Mouse (Mus musculus) olfactory bulb, adult 2 months (tissue): ENCODE data around the gene Kpna7. TPM values are rescaled to one million over a fixed set of nuclear protein-coding genes. Genes with fewer than 3 reads are reported as not detected.

ENCODE experiments used
- H3K27ac ChIP-seq: fragments of 200-500 bp; 2 replicates; pipeline ENCODE4 v1.5.1; 2012; ENCODE audit warnings: low read depth, low read length; ENCODE audit not compliant: insufficient read depth
- H3K4me1 ChIP-seq: fragments of 200-500 bp; 2 replicates; pipeline ENCODE4 v1.6.1; 2012; ENCODE audit warnings: low read length; ENCODE audit not compliant: control insufficient read depth, insufficient read depth
- H3K4me3 ChIP-seq: fragments of 200-500 bp; 2 replicates; pipeline ENCODE4 v1.5.1; 2012; ENCODE audit warnings: mild to moderate bottlenecking, low read depth, low read length, moderate library complexity; ENCODE audit not compliant: insufficient read depth
- CTCF ChIP-seq: fragments of 200-500 bp; IDR thresholded peaks from 2 replicates; pipeline ENCODE4 v1.5.1; 2012; ENCODE audit warnings: low read depth, mild to moderate bottlenecking, low read length, moderate library complexity; ENCODE audit not compliant: insufficient read depth
- POLR2A ChIP-seq: fragments of 200-500 bp; IDR thresholded peaks from 2 replicates; pipeline ENCODE4 v1.6.1; 2012; ENCODE audit warnings: mild to moderate bottlenecking, low read depth, low read length, moderate library complexity; ENCODE audit not compliant: insufficient read depth
- WGBS: fragments of 180-500 bp; shearing (Covaris S2); methylation state at CpG from one replicate; pipeline ENCODE4 v1.1.7; 2018; 5-methylcytosine and 5-hydroxymethylcytosine counted together
- polyA plus RNA-seq: library from polyadenylated mRNA; stranded (reverse); fragments of >200 nt; gene quantifications from 2 replicates; pipeline ENCODE4 v1.2.4, GENCODE M21; 2012; ENCODE audit warnings: low replicate concordance; ENCODE audit not compliant: missing spikeins, insufficient read depth, insufficient read length

The Kpna7 gene
- polyA plus RNA-seq, 1 experiment = not detected

GRCm38 (mm10) chr5:144963401-144963800, 120.4 kb downstream of the Kpna7 start:
- no peak overlapping the region for H3K27ac ChIP-seq
- peaks cover 23% of the 10 kb centered on the region for H3K4me1 ChIP-seq
- TF ChIP-seq CTCF (no peak), POLR2A (no peak)
- H3K4me3 ChIP-seq = no peak overlapping the region
- WGBS = 36% methylated on average over 3 of the region's 3 CpGs

DNA sequence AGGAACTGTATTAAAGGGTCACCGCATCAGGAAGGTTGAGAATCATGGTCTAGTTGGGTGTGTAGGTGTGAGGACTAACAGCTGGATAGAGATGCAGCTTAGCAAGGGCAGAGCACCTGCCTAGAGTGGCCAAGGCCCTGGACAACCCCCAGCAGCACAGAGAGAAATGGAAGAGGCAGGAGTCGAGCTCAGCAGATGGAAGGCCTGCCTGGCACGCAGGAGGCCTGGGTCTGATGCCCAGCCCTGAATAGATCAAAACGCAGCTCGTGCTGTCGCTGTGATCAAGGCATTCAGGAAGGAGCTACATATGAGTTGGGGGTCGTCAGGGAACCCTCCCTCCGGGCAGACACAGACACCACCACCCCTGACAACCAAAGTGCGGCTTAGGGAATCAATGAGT, 125.6 kb downstream of the Kpna7 start:
- 89% methylated on average over 9 of the region's 9 CpGs for WGBS
- Histone ChIP-seq H3K4me3 (no peak overlapping the region), H3K4me1 (peaks cover 13% of the 10 kb centered on the region), H3K27ac (no peak overlapping the region)
- TF ChIP-seq CTCF (no peak), POLR2A (no peak)

DNA sequence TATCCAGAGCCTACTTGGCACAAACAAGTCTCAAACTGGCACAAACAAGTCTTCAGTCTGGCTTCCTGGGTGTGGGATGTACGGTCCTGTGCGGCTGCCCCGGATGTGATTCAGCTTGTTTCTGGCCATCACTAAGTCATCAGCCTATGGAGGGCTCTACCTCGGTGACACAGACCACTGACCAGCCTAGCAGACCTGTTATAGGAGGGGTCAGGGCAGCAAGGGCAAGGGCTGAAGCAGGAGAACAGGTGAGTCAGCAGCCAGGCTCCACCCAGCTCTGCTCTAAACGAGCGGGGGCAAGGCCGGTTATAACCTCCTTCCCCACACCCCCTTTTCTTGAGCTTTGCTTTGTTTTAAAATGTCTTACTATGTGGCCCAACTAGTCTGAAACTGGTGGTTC, 129.4 kb downstream of the Kpna7 start:
- 79% methylated on average over 7 of the region's 7 CpGs for WGBS
- H3K4me1 ChIP-seq = peaks cover 15% of the 10 kb centered on the region
- no peak overlapping the region for H3K27ac ChIP-seq
- TF ChIP-seq POLR2A (no peak), CTCF (no peak)
- H3K4me3 ChIP-seq = no peak overlapping the region

GRCm38 (mm10) chr5:144952592-144952991, 131.2 kb downstream of the Kpna7 start:
- WGBS = 72% methylated on average over 2 of the region's 2 CpGs
- Histone ChIP-seq H3K4me3 (no peak overlapping the region), H3K27ac (no peak overlapping the region), H3K4me1 (peaks cover 17% of the 10 kb centered on the region)
- no peak for TF ChIP-seq POLR2A
- TF ChIP-seq CTCF = no peak

DNA sequence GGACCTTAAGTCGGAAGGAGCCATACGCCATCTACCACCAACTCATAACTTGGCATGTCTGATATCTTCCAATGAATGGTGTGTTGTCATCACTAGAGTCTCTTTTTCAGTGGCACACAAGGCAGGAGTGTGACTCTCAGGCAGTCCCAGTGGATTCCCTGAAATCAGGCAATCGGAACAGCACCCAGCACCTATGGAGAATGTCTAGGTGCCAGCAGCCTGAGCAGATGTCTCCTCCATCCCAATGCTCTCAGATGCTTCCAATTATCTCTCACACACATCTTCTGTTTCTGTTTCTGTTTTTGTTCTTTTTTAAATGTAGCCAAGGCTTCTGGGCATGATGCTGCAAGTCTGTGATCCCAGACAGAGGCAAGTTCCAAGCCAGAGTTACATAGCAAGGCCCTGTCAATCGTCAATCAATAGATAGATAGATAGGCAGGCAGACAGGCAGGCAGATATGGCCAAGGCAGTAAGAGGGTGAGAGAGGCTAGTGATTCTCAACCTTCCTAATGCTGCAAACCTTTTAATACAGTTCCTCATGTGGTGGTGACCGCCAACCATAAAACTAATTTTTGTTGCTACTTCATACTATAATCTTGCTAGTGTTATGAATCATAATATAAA, 133.3 kb downstream of the Kpna7 start:
- 98% methylated on average over 5 of the region's 5 CpGs for WGBS
- TF ChIP-seq POLR2A = no peak
- TF ChIP-seq CTCF = no peak
- Histone ChIP-seq H3K27ac (no peak overlapping the region), H3K4me1 (peaks cover 25% of the 10 kb centered on the region), H3K4me3 (no peak overlapping the region)

DNA sequence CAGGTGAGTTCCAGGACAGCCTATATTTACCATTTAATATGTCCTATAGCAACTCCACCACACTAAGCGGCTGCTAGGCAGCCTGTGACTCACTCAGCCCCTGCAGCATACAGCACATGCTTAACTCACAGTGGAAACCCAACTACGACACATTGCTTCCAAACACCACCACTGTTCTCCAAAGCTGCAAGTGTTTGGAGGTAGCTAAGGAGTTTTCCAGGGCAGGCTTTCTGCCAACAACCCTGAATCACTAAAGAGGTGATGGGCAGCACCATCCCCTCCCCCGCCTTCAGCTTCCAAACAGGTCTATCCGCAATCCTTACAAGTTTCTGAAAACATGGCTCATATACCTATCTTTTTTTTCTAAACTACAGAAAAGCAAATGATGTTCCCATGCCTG, 134.0 kb downstream of the Kpna7 start:
- WGBS = 83% methylated on average over 4 of the region's 4 CpGs
- Histone ChIP-seq H3K4me1 (peaks cover 27% of the 10 kb centered on the region), H3K27ac (no peak overlapping the region), H3K4me3 (no peak overlapping the region)
- TF ChIP-seq CTCF (no peak), POLR2A (no peak)

DNA sequence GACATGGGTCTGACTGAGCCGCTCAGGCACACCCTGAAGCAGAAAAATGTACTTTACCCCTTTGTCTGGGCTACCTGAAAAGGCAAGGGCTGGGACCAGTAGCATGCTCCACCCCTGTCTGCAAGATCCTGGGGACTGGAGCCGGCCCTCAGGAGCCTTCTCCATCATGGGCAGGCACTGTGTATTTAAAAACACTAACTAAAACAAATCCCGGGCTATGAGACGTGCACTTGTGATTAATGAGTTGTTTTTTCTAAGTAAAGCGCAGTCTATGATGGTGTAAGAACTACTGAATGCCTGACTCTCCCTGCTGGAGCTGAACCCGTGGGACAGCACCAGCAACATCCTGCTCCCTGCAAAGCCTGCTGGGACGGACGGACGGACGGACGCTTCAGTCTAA, 135.4 kb downstream of the Kpna7 start:
- no peak for TF ChIP-seq CTCF
- TF ChIP-seq POLR2A = no peak
- 68% methylated on average over 11 of the region's 11 CpGs for WGBS
- Histone ChIP-seq H3K27ac (no peak overlapping the region), H3K4me3 (no peak overlapping the region), H3K4me1 (peaks cover 20% of the 10 kb centered on the region)

DNA sequence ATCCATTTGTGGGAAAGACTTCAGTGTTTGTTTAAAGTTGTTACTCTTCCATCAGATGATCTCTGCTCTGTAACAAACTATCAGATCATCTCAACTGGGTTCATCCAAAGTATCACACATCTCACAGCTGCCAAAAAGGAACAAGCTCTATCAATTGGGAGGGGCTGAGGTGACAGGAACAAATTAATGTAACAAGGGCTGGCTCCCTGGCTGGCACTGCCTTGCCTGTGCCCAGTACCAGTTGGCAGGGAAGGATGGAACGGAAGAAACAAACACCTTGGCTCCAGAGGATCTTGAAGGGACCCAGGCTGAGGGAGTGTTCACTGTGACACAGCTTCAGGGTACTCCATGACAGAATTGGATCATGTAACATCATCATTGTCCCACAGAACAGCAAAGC, 135.8 kb downstream of the Kpna7 start:
- no peak for TF ChIP-seq POLR2A
- Histone ChIP-seq H3K4me3 (no peak overlapping the region), H3K27ac (no peak overlapping the region), H3K4me1 (peaks cover 20% of the 10 kb centered on the region)
- WGBS = 74% methylated on average over 1 of the region's 1 CpGs

GRCm38 (mm10) chr5:144946032-144946431, 137.8 kb downstream of the Kpna7 start:
- TF ChIP-seq CTCF = no peak
- no peak for TF ChIP-seq POLR2A
- WGBS = 49% methylated on average over 4 of the region's 4 CpGs

DNA sequence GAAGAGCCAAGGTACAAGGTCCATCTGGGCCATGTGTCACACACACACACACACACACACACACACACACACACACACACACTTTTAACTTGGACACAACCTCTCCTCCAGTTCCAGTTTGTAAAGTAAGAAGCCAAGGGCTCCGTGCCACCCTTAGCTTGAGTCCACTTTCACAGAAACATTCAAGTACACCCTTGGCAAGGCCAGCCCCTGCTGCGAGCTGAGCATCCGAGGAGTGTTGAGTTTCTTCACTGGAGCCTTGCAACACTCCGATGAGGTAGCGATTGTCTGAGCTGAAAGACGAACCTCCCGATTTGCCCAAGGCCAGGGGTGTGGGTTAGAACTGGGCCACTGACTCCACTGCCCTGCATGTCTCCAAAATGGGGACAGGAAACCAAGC, 138.9 kb downstream of the Kpna7 start:
- 87% methylated on average over 7 of the region's 7 CpGs for whole genome bisulfite sequencing
- TF ChIP-seq POLR2A = no peak
- TF ChIP-seq CTCF = no peak
- Histone ChIP-seq H3K4me3 (no peak overlapping the region), H3K4me1 (peaks cover 27% of the 10 kb centered on the region), H3K27ac (no peak overlapping the region)

More at GRCm38 (mm10) chr5:144946032-144946431, 137.8 kb downstream of the Kpna7 start:
- Histone ChIP-seq H3K27ac (no peak overlapping the region), H3K4me3 (no peak overlapping the region), H3K4me1 (peaks cover 24% of the 10 kb centered on the region)
